Mouse (Mus musculus): ENCODE data around the gene Capns2.

DNA sequence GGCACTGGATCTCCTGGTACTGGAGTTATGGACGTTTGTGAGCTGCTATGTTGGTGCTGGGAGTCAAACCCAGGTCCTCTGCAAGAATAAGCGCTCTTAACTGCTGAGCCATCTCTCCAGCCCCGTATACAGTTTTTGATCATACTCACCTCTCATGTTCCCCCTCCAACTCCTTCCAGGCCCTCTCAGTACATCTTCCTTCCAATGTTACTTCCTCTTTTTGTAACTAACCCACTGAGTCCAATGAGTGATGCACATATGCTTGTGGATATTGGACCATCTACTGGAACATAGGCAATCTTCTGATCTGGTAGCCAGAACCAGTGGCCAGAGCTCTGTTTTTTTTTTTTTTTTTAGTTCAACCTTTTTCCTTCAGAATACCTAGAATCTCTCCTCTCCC lies 14.9 kb downstream of the Capns2 start:
- no peak for TF ChIP-seq CTCF (IDR thresholded peaks at IDR 0.05; ENCODE audit: low read depth, low read length)
- TF ChIP-seq TAL1 (conservative IDR thresholded peaks at IDR 0.05; ENCODE audit: low read depth, low read length): no peak
- no peak for TF ChIP-seq GATA1 (IDR thresholded peaks at IDR 0.05; ENCODE audit: borderline replicate concordance, low read length)
- TF ChIP-seq POLR2AphosphoS5 (IDR thresholded peaks at IDR 0.05; ENCODE audit: insufficient replicate concordance, low read depth, low read length): no peak
